Mouse (Mus musculus) midbrain, embryonic 15.5 days (tissue): Measurements from ENCODE around the gene Cpsf3. TPM values are rescaled to one million over a fixed set of nuclear protein-coding genes. Genes with fewer than 3 reads are reported as not detected.
A peak's percentile ranks its signal among the peaks of the same experiment; 100 is the strongest.

Source experiments
- ATAC-seq: fragments of 200-750 bp; cut with Nextera tagmentation; replicated peaks from 2 replicates; pipeline ENCODE4 v1.8.0; 2017; ENCODE audit warnings: moderate TSS enrichment
- H3K27ac ChIP-seq: fragments of 300-500 bp; sonication (generic); 2 replicates; pipeline ENCODE4 v1.5.1; 2015; ENCODE audit warnings: mild to moderate bottlenecking, inconsistent platforms
- H3K27me3 ChIP-seq: fragments of 300-500 bp; sonication (generic); replicated peaks from 2 replicates; pipeline ENCODE4 v1.6.1; 2015; ENCODE audit warnings: inconsistent platforms
- H3K36me3 ChIP-seq: fragments of 300-500 bp; sonication (generic); replicated peaks from 2 replicates; pipeline ENCODE4 v1.6.1; 2015; ENCODE audit warnings: inconsistent platforms
- H3K4me1 ChIP-seq: fragments of 300-500 bp; sonication (generic); 2 replicates; pipeline ENCODE4 v1.6.1; 2015; ENCODE audit warnings: inconsistent platforms
- H3K4me2 ChIP-seq: fragments of 300-500 bp; sonication (generic); 2 replicates; pipeline ENCODE4 v1.6.1; 2015; ENCODE audit warnings: inconsistent platforms, mild to moderate bottlenecking, moderate library complexity
- H3K4me3 ChIP-seq: fragments of 300-500 bp; sonication (generic); 2 replicates; pipeline ENCODE4 v1.5.1; 2015; ENCODE audit warnings: mild to moderate bottlenecking, inconsistent platforms
- H3K9ac ChIP-seq: fragments of 300-500 bp; sonication (generic); 2 replicates; pipeline ENCODE4 v1.6.1; 2015; ENCODE audit warnings: mild to moderate bottlenecking, inconsistent platforms
- H3K9me3 ChIP-seq: fragments of 300-500 bp; sonication (generic); 2 replicates; pipeline ENCODE4 v1.6.1; 2016; ENCODE audit warnings: inconsistent platforms
- whole genome bisulfite sequencing: fragments of 180-500 bp; shearing (Covaris S2); methylation state at CpG from one replicate; pipeline ENCODE4 v1.1.7; 2015; ENCODE audit warnings: mixed read lengths; 5-methylcytosine and 5-hydroxymethylcytosine counted together
- polyA plus RNA-seq: library from polyadenylated mRNA; unstranded; fragments of >200 nt; fragmentation: Nextera tagmentation; extraction: Ambion mirVana; gene quantifications from 2 replicates; pipeline ENCODE4 v1.2.1, GENCODE M21; 2015

The Cpsf3 gene
- polyA plus RNA-seq, 1 experiment from 2014 or later = 94.6 TPM

- Histone ChIP-seq H3K27ac (no peak overlapping the region), H3K9ac (no peak overlapping the region), H3K27me3 (no peaks in the 10 kb centered on the region), H3K36me3 (peaks cover 75% of the 10 kb centered on the region), H3K4me1 (no peaks in the 10 kb centered on the region), H3K4me2 (no peak overlapping the region), H3K9me3 (no peaks in the 10 kb centered on the region), H3K4me3 (no peak overlapping the region)
- no peak for ATAC-seq
- WGBS = 81% methylated on average over 5 of the region's 5 CpGs
Measured at GRCm38 (mm10) chr12:21302361-21302783, 17.2 kb downstream of the Cpsf3 start.

GRCm38 (mm10) chr12:21305741-21306140 lies 20.6 kb downstream of the Cpsf3 start:
- Histone ChIP-seq H3K9me3 (no peaks in the 10 kb centered on the region), H3K36me3 (peaks cover 77% of the 10 kb centered on the region), H3K4me2 (no peak overlapping the region), H3K27me3 (no peaks in the 10 kb centered on the region), H3K9ac (no peak overlapping the region), H3K4me3 (no peak overlapping the region), H3K27ac (no peak overlapping the region), H3K4me1 (no peaks in the 10 kb centered on the region)
- ATAC-seq = no peak
- 92% methylated on average over 4 of the region's 4 CpGs for WGBS

GRCm38 (mm10) chr12:21306721-21307120 lies 21.5 kb downstream of the Cpsf3 start:
- H3K27me3 ChIP-seq = no peaks in the 10 kb centered on the region
- ATAC-seq = no peak
- 97% methylated on average over 4 of the region's 4 CpGs for WGBS
- H3K4me2 ChIP-seq = no peak overlapping the region
- H3K4me3 ChIP-seq = no peak overlapping the region
- no peak overlapping the region for H3K27ac ChIP-seq
- no peaks in the 10 kb centered on the region for H3K9me3 ChIP-seq
- no peaks in the 10 kb centered on the region for H3K4me1 ChIP-seq
- H3K9ac ChIP-seq = no peak overlapping the region
- peaks cover 79% of the 10 kb centered on the region for H3K36me3 ChIP-seq

- Histone ChIP-seq H3K9me3 (no peaks in the 10 kb centered on the region), H3K27me3 (no peaks in the 10 kb centered on the region), H3K9ac (no peak overlapping the region), H3K27ac (no peak overlapping the region), H3K4me2 (no peak overlapping the region), H3K4me3 (no peak overlapping the region), H3K36me3 (peaks cover 60% of the 10 kb centered on the region), H3K4me1 (0 out of 2 replicates have a peak, but pooled peaks cover 5% of the 10 kb centered on the region)
- 94% methylated on average over 5 of the region's 5 CpGs for WGBS
- ATAC-seq = no peak
Measured at GRCm38 (mm10) chr12:21312201-21312600, 27.0 kb downstream of the Cpsf3 start.

GRCm38 (mm10) chr12:21315923-21316868 lies 31.0 kb downstream of the Cpsf3 start, which contains the start of gene Iah1:
TSS of gene Iah1 (plus strand) at chr12:21316389.
- Histone ChIP-seq H3K4me3 (peak within 1 kb of the TSS; percentile 59), H3K4me2 (peak within 1 kb of the TSS; percentile 73), H3K36me3 (peaks cover 28% of the 10 kb centered on the region), H3K9me3 (no peaks in the 10 kb centered on the region), H3K27ac (peak within 1 kb of the TSS; percentile 36), H3K27me3 (no peaks in the 10 kb centered on the region), H3K9ac (peak within 1 kb of the TSS; percentile 59), H3K4me1 (0 out of 2 replicates have a peak, but pooled peaks cover 5% of the 10 kb centered on the region)
- WGBS = 2% methylated on average over 59 of the region's 59 CpGs
- peak; percentile 90 for ATAC-seq

GRCm38 (mm10) chr12:21316869-21317265 lies 31.7 kb downstream of the Cpsf3 start:
- no peaks in the 10 kb centered on the region for H3K27me3 ChIP-seq
- H3K4me3 ChIP-seq = peak overlapping the region; percentile 59
- WGBS = 30% methylated on average over 7 of the region's 7 CpGs
- ATAC-seq = no peak
- no peaks in the 10 kb centered on the region for H3K9me3 ChIP-seq
- peak overlapping the region; percentile 73 for H3K4me2 ChIP-seq
- peak overlapping the region; percentile 59; the same call in 1 of the 2 replicates for H3K9ac ChIP-seq
- H3K4me1 ChIP-seq = 0 out of 2 replicates have a peak, but pooled peaks cover 5% of the 10 kb centered on the region
- H3K36me3 ChIP-seq = peaks cover 23% of the 10 kb centered on the region; the same call in 1 of the 2 replicates
- no peak overlapping the region for H3K27ac ChIP-seq

- Histone ChIP-seq H3K4me1 (0 out of 2 replicates have a peak, but pooled peaks cover 5% of the 10 kb centered on the region), H3K9ac (no peak overlapping the region), H3K36me3 (peaks cover 13% of the 10 kb centered on the region; the same call in 1 of the 2 replicates), H3K4me3 (no peak overlapping the region), H3K9me3 (no peaks in the 10 kb centered on the region), H3K4me2 (no peak overlapping the region), H3K27me3 (no peaks in the 10 kb centered on the region), H3K27ac (no peak overlapping the region)
- no peak for ATAC-seq
- WGBS = 76% methylated on average over 12 of the region's 12 CpGs
Measured at GRCm38 (mm10) chr12:21318143-21318895, 33.1 kb downstream of the Cpsf3 start.

- WGBS = 95% methylated on average over 4 of the region's 4 CpGs
- 0 out of 2 replicates have a peak, but pooled peaks cover 5% of the 10 kb centered on the region for H3K4me1 ChIP-seq
- no peak overlapping the region for H3K9ac ChIP-seq
- H3K36me3 ChIP-seq = peaks cover 13% of the 10 kb centered on the region
- no peaks in the 10 kb centered on the region for H3K9me3 ChIP-seq
- no peak overlapping the region for H3K4me2 ChIP-seq
- H3K27me3 ChIP-seq = no peaks in the 10 kb centered on the region
- ATAC-seq = no peak
- H3K27ac ChIP-seq = no peak overlapping the region
- no peak overlapping the region for H3K4me3 ChIP-seq
Measured at GRCm38 (mm10) chr12:21320317-21320716, 35.1 kb downstream of the Cpsf3 start.

GRCm38 (mm10) chr12:21321170-21321569 lies 36.0 kb downstream of the Cpsf3 start:
- 84% methylated on average over 9 of the region's 9 CpGs for WGBS
- peaks cover 16% of the 10 kb centered on the region for H3K36me3 ChIP-seq
- ATAC-seq = no peak
- H3K9me3 ChIP-seq = no peaks in the 10 kb centered on the region
- H3K27ac ChIP-seq = no peak overlapping the region
- no peaks in the 10 kb centered on the region for H3K27me3 ChIP-seq
- no peaks in the 10 kb centered on the region for H3K4me1 ChIP-seq
- H3K9ac ChIP-seq = no peak overlapping the region
- no peak overlapping the region for H3K4me3 ChIP-seq
- no peak overlapping the region for H3K4me2 ChIP-seq

GRCm38 (mm10) chr12:21322296-21322695 lies 37.1 kb downstream of the Cpsf3 start:
- WGBS = 93% methylated on average over 4 of the region's 4 CpGs
- ATAC-seq = no peak
- H3K36me3 ChIP-seq = peaks cover 16% of the 10 kb centered on the region

GRCm38 (mm10) chr12:21322856-21323255 lies 37.7 kb downstream of the Cpsf3 start:
- Histone ChIP-seq H3K9me3 (no peaks in the 10 kb centered on the region), H3K4me1 (no peaks in the 10 kb centered on the region), H3K36me3 (peaks cover 16% of the 10 kb centered on the region), H3K4me3 (no peak overlapping the region), H3K27ac (no peak overlapping the region), H3K27me3 (no peaks in the 10 kb centered on the region), H3K4me2 (no peak overlapping the region), H3K9ac (no peak overlapping the region)
- 80% methylated on average over 9 of the region's 9 CpGs for WGBS
- no peak for ATAC-seq

More at GRCm38 (mm10) chr12:21322296-21322695, 37.1 kb downstream of the Cpsf3 start:
- no peak overlapping the region for H3K9ac ChIP-seq
- no peak overlapping the region for H3K27ac ChIP-seq
- no peaks in the 10 kb centered on the region for H3K9me3 ChIP-seq
- no peak overlapping the region for H3K4me2 ChIP-seq
- no peak overlapping the region for H3K4me3 ChIP-seq
- no peaks in the 10 kb centered on the region for H3K4me1 ChIP-seq
- no peaks in the 10 kb centered on the region for H3K27me3 ChIP-seq

- no peak overlapping the region for H3K9ac ChIP-seq
- no peak overlapping the region for H3K27ac ChIP-seq
- no peaks in the 10 kb centered on the region for H3K27me3 ChIP-seq
- H3K4me2 ChIP-seq = no peak overlapping the region
- no peaks in the 10 kb centered on the region for H3K4me1 ChIP-seq
- 85% methylated on average over 5 of the region's 5 CpGs for WGBS
- no peak for ATAC-seq
- H3K4me3 ChIP-seq = no peak overlapping the region
- H3K9me3 ChIP-seq = no peaks in the 10 kb centered on the region
- H3K36me3 ChIP-seq = peaks cover 23% of the 10 kb centered on the region
Measured at GRCm38 (mm10) chr12:21324101-21324500, 38.9 kb downstream of the Cpsf3 start.
